Mouse (Mus musculus): ENCODE data around the gene Prrx1. TPM values are rescaled to one million over a fixed set of nuclear protein-coding genes. Genes with fewer than 3 reads are reported as not detected.

Prrx1 gene
- polyA plus RNA-seq, 1 experiment from 2014 or later = 14.9 TPM

- no peaks in the 10 kb centered on the region for H3K9me3 ChIP-seq (ENCODE audit: control insufficient read depth)
- H3K36me3 ChIP-seq (ENCODE audit: control insufficient read depth, insufficient read depth) = no peaks in the 10 kb centered on the region
- H3K27ac ChIP-seq (ENCODE audit: low read depth, low read length) = no peak overlapping the region
- H3K4me2 ChIP-seq (replicated peaks; ENCODE audit: low read depth) = no peak overlapping the region
- H3K27me3 ChIP-seq (replicated peaks; ENCODE audit: control insufficient read depth, insufficient read depth, low read length) = no peaks in the 10 kb centered on the region
- TF ChIP-seq CTCF (IDR thresholded peaks at IDR 0.05; ENCODE audit: low read depth) = no peak
- 94% methylated on average over 1 of the region's 1 CpGs for WGBS
- no peak overlapping the region for H3K9ac ChIP-seq (ENCODE audit: low read depth, low read length)
- no peak for ATAC-seq
- H3K4me3 ChIP-seq (ENCODE audit: low read depth, low read length) = no peak overlapping the region
- no peaks in the 10 kb centered on the region for H3K4me1 ChIP-seq (replicated peaks; ENCODE audit: control insufficient read depth, insufficient read depth, low read length)
Measured at GRCm38 (mm10) chr1:163221767-163222166, 91.7 kb downstream of the Prrx1 start.

- TF ChIP-seq CTCF (IDR thresholded peaks at IDR 0.05; ENCODE audit: low read depth) = no peak
- no peaks in the 10 kb centered on the region for H3K9me3 ChIP-seq (ENCODE audit: control insufficient read depth)
- no peak overlapping the region for H3K9ac ChIP-seq (ENCODE audit: low read depth, low read length)
- no peak for ATAC-seq
- H3K27me3 ChIP-seq (replicated peaks; ENCODE audit: control insufficient read depth, insufficient read depth, low read length) = no peaks in the 10 kb centered on the region
- H3K4me3 ChIP-seq (ENCODE audit: low read depth, low read length) = no peak overlapping the region
- no peak overlapping the region for H3K4me2 ChIP-seq (replicated peaks; ENCODE audit: low read depth)
- WGBS = 63% methylated on average over 14 of the region's 14 CpGs
- H3K27ac ChIP-seq (ENCODE audit: low read depth, low read length) = no peak overlapping the region
- H3K4me1 ChIP-seq (replicated peaks; ENCODE audit: control insufficient read depth, insufficient read depth, low read length) = no peaks in the 10 kb centered on the region
- H3K36me3 ChIP-seq (ENCODE audit: control insufficient read depth, insufficient read depth) = no peaks in the 10 kb centered on the region
Measured at GRCm38 (mm10) chr1:163208919-163209867, 104.3 kb downstream of the Prrx1 start.

- H3K9ac ChIP-seq (ENCODE audit: low read depth, low read length) = no peak overlapping the region
- no peak overlapping the region for H3K4me3 ChIP-seq (ENCODE audit: low read depth, low read length)
- no peak overlapping the region for H3K27ac ChIP-seq (ENCODE audit: low read depth, low read length)
- H3K9me3 ChIP-seq (ENCODE audit: control insufficient read depth) = no peaks in the 10 kb centered on the region
- H3K36me3 ChIP-seq (ENCODE audit: control insufficient read depth, insufficient read depth) = no peaks in the 10 kb centered on the region
- no peaks in the 10 kb centered on the region for H3K27me3 ChIP-seq (replicated peaks; ENCODE audit: control insufficient read depth, insufficient read depth, low read length)
- no peak for ATAC-seq
- H3K4me1 ChIP-seq (replicated peaks; ENCODE audit: control insufficient read depth, insufficient read depth, low read length) = no peaks in the 10 kb centered on the region
- no peak overlapping the region for H3K4me2 ChIP-seq (replicated peaks; ENCODE audit: low read depth)
- WGBS = 50% methylated on average over 2 of the region's 2 CpGs
- no peak for TF ChIP-seq CTCF (IDR thresholded peaks at IDR 0.05; ENCODE audit: low read depth)
Measured at GRCm38 (mm10) chr1:163198767-163199166, 114.7 kb downstream of the Prrx1 start.

- no peak for ATAC-seq
- no peaks in the 10 kb centered on the region for H3K27me3 ChIP-seq (replicated peaks; ENCODE audit: control insufficient read depth, insufficient read depth, low read length)
- H3K9ac ChIP-seq (ENCODE audit: low read depth, low read length) = no peak overlapping the region
- no peak overlapping the region for H3K27ac ChIP-seq (ENCODE audit: low read depth, low read length)
- WGBS = 69% methylated on average over 4 of the region's 4 CpGs
- no peaks in the 10 kb centered on the region for H3K9me3 ChIP-seq (ENCODE audit: control insufficient read depth)
- no peak overlapping the region for H3K4me2 ChIP-seq (replicated peaks; ENCODE audit: low read depth)
- no peaks in the 10 kb centered on the region for H3K36me3 ChIP-seq (ENCODE audit: control insufficient read depth, insufficient read depth)
- no peak overlapping the region for H3K4me3 ChIP-seq (ENCODE audit: low read depth, low read length)
- no peaks in the 10 kb centered on the region for H3K4me1 ChIP-seq (replicated peaks; ENCODE audit: control insufficient read depth, insufficient read depth, low read length)
- no peak for TF ChIP-seq CTCF (IDR thresholded peaks at IDR 0.05; ENCODE audit: low read depth)
Measured at GRCm38 (mm10) chr1:163198059-163198458, 115.5 kb downstream of the Prrx1 start.

Other genes starting within 250 kb of the Prrx1 start
- not detected in 2 replicates for gene Mroh9, start 228.0 kb downstream of the Prrx1 start, polyA plus RNA-seq (2015; fragmentation: Nextera tagmentation; extraction: Ambion mirVana)
- gene Gorab, start 90.0 kb upstream of the Prrx1 start, polyA plus RNA-seq (2015; fragmentation: Nextera tagmentation; extraction: Ambion mirVana) = 13.1 and 13.2 TPM in 2 replicates

Data from intestine, postnatal 0 days (tissue).